Mouse (Mus musculus) heart, adult 9 months (tissue): ENCODE data around the gene Ppp1r11.

Experiments
- DNase-seq, 2 experiments: peaks; one replicate each; pipeline ENCODE4 v3.0.0; 2022; ENCODE audit warnings: low spot score in 2 of 2

Ppp1r11 gene

GRCm38 (mm10) chr17:36961125-36961524 is 9.6 kb upstream of the Ppp1r11 start:
- no peak for DNase-seq

GRCm38 (mm10) chr17:36958884-36959283 is 7.3 kb upstream of the Ppp1r11 start:
- no peak for DNase-seq

GRCm38 (mm10) chr17:36957999-36958743 is 6.6 kb upstream of the Ppp1r11 start, which contains the start of the genes Znrd1 and Znrd1as:
Znrd1 (minus strand) TSS chr17:36958559.
Znrd1as (plus strand) TSS chr17:36958592.
- peak; percentile 96 for DNase-seq

- no peak for DNase-seq
Observed at GRCm38 (mm10) chr17:36953062-36953461, 1.5 kb upstream of the Ppp1r11 start.

DNA sequence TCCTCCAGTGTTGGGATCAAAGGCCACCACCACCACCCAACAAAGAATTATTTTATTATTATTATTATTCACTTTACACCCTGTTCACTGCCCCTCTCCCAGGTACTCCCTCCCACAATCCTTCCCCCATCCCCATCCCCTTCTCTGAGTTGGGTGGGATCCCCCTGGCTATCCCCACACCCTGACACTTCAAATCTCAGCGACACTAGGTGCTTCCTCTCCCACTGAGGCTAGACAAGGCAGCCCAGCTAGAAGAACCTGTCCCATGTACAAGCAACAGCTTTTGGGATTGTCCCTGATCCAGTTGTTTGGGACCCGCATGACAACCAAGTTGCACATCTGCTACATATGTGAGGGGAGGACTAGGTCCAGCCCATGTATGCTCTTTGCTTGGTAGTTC is 1.1 kb upstream of the Ppp1r11 start:
- DNase-seq = no peak

DNA sequence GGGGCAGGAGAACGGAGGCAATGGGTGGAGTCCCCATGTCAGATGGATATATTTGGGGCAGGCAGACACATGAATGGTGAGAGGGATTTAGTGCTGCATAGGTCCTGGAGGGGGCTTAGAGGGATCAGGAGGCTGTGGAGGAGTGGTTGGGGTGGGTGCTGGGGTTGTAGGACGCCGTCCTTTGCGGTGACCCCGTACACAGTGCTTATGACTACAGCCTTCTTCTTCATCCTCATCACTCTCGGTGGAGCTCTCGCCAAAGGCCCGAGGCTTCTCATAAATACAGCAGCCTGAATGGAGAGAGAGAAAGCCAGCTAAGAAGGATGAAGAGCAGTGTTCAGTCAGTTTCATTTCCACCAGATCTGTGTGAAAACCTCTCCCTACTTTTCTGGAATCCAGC is 2.3 kb downstream of the Ppp1r11 start:
- no peak for DNase-seq

GRCm38 (mm10) chr17:36948286-36948685 is 3.3 kb downstream of the Ppp1r11 start:
- DNase-seq = no peak

GRCm38 (mm10) chr17:36947051-36947819 is 4.3 kb downstream of the Ppp1r11 start:
- DNase-seq = peak; percentile 35 to 48

DNA sequence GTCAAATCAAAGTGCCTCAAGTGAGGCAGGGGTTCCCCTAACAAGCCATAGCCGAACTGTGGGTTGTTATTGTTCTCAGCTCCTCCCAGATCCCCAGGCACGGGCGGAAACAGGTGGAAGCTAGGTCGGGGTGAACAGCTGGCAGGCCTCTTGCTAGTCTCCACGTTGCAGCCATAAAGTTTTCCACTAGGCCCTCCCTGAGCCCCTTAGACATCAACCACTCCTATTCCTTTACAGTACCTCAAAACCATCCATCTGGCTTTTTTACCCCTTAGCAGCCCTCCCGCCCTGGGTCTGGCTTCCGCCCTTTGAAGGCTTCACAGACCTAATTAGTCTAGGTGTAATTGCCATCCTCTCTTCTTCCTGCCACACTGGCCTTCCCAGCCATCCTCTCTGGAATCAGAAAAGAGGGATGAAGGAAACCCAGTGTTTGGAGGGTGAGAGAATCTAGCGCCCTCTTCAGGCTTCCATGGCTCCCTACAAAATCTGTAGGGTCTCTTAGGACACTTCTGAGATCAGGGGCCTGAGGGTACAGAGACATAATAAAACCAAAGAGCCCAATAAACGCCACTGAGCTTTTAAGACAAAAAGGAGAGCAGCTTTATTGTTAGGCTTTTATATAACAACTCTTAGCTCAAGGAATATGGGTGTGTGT is 7.3 kb downstream of the Ppp1r11 start:
- DNase-seq = no peak

DNA sequence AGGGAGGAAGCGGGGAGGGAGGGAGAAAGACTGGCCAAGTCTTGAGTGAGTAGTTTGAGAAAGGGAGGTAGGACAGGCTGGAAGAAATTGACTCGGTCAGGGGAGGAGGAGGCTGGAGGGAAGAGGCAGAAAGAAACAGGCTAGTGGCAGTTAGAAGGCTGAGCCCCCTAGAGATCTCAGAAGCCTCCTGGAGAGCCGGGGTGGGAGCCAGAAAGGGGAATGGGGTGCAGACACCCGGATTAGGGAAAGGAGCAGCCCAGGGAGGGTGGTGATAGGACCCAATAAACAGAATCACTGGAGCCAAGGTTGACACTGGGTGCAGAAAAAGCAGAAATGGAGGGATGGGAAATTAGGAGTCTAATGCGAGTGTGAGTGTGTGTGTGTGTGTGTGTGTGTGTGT is 7.8 kb downstream of the Ppp1r11 start:
- DNase-seq = no peak

- DNase-seq = no peak
Observed at GRCm38 (mm10) chr17:36942791-36943471, 8.6 kb downstream of the Ppp1r11 start, which contains the start of gene Rnf39. Rnf39 (plus strand) TSS chr17:36942918.

DNA sequence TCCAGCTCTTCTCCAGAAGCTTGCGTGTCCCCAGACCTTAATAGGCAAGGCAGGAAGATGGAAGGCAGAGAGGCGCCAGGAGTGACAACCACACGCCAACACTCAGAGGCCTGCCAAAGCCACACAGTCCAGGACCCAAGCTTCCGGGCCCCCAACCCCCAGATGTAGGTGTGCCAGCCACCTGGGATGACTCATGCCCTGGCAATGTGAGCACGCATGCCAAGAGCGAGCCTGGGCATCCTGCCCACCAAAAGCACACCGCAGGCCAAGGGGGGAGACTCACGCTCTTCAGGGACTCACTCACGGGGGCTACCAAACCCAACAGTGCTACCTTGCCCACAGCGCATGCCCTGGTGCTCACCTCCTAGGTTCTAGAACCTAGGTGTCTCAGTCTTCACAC is 9.2 kb downstream of the Ppp1r11 start:
- peak; percentile 49 to 67 for DNase-seq

- DNase-seq = no peak
Observed at GRCm38 (mm10) chr17:36938056-36938455, 13.5 kb downstream of the Ppp1r11 start.

DNA sequence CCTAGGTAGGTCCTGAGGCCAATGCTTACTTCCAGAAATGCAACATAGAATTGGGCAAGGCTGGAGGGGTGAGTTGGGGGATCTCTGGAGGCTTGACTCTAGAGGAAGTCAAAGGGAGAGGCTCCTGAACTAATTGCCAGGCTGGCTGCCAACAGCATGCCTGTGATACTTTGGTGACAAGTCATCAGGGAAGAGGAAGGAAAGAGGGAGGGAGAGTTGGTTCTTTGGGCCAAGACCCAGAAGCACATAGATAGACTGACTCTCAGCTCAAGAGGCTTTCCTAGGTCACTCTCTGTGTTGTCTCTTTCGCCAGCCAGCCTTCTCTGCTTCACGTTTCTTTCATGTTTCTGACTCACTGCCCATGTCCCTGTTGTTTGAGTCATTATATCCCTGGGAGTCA is 19.7 kb downstream of the Ppp1r11 start:
- DNase-seq = peak; percentile 63 to 65

- no peak for DNase-seq
Observed at GRCm38 (mm10) chr17:36931130-36931529, 20.4 kb downstream of the Ppp1r11 start.

DNA sequence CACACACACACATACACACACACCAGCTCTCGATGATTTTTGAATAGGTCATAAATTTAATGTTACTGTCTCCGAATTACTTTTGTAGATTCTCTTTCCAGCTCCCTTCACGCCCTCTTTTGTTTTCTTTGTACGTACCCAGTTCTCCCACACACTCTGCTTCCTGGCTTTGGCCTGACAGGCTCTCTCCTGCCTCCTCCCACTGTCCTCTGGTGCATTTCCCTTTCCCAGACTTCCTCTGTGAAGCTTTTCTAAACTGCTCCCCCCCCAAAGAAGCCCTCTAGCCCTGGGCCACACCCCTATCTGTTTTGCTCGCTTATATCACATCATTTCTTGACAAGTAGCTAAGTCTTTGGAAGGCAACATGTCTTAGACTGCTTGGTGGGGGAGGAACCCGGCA is 21.3 kb downstream of the Ppp1r11 start:
- DNase-seq = peak; percentile 37 to 66

DNA sequence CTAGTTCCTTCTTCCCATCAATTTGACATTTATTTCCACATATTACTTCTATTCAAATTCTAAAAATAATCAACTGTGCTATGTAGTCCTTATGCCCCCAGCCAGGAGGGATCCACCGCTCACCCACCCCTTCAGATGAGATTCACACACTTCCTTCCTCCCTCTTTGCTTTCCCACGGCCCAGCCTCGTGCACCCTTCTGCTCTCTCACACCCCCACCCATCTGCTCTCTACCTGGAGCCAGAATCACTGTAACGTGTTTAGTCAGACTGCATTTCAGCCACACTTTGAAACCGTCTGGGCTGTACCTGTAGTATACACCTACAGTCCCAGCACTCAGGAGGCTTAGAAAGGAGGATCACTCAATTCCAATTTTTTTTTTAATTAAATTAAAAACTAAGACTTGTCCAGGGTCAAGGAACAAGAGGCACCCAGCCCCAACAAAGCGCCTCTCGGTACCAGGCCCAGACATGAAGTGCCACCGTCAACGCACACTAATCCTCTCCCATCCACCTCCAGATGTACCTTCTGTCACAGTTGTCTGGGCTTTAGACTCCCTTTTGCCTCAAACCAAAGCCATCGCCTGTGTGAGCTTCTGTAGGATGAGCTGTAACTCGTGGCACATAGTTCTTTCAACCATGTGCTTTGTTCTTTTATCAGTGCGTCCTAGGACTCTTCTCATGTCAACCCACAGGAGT is 22.2 kb downstream of the Ppp1r11 start:
- DNase-seq = no peak

DNA sequence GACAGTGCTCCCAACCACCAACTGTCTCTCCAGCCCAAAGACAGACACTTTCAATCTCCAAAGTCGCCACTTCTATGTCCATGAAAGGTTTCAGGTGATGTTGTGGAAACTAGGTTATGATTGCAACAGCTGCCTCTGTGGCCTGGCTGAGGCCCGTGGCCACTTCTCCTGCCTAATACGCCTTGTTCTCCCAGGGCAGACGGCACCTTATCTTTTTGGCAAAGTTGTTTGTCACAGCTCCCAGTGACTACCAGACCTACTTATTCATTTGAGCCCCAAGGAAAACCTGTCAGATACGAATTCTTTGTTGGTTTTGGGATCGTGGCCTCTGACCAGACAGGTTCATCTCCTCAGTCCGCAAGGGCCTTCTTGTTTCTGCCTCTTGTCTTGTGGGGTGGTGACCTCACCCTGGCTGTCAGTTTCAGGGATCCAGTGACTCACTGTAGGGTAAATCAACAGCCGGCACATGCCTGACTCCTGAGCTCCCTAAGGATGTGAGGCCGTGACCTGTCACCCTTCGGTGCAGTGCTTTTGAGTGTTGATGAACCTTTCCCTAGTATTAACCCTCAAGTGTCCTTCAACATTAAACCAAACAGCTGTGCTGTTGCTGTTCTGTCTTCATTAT is 23.9 kb downstream of the Ppp1r11 start:
- peak; percentile 32 to 38 for DNase-seq

DNA sequence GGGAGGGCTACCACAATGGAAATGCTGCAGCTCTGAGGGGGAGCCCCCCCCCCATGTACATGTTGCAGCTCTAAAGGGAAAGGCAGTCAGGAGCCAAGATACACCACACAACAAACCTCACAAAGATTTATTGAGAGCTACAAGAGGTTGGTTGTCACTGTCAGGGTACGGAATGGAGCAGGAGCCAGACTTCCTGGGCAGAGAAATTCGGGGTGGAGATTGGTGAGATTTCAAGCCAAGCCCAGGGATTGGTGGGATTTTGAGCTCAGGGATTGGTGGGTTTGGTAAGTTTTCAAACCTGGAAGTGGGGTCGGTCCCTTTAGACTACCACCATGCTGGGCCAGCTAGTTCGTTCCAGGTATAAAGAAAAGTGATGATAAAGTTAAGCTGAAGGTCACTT is 28.1 kb downstream of the Ppp1r11 start:
- no peak for DNase-seq

GRCm38 (mm10) chr17:36922715-36923114 is 28.8 kb downstream of the Ppp1r11 start:
- DNase-seq = no peak

DNA sequence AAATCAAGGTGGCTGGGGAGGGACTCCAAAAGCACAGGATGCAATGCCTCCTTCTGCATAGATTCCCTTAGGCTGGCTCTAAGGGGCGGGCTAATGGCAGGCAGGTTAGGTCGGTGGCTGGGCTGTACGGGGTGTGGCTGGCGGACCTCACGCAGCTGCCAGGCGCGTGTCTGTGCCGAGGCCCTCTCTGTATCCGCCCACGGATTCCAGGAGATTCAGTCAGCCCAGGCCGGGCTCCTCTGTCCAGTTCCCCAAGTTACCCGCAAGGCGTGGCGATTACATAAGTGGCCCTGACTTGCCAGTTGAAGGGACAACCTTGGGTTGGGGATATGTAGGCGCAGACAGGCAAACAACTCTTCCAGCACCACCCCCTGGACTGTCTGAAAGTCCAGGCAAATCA is 31.3 kb downstream of the Ppp1r11 start:
- no peak for DNase-seq
